Mouse (Mus musculus) lung, embryonic 15.5 days (tissue): ENCODE results near the gene Dao. TPM values are rescaled to one million over a fixed set of nuclear protein-coding genes. Genes with fewer than 3 reads are reported as not detected.

ENCODE experiments used
- ATAC-seq: fragments of 200-750 bp; cut with Nextera tagmentation; 2 replicates; pipeline ENCODE4 v1.8.0; 2017; ENCODE audit warnings: moderate number of reproducible peaks, borderline replicate concordance; ENCODE audit not compliant: low FRiP score, low TSS enrichment; ENCODE audit errors: extremely low read depth
- H3K27ac ChIP-seq: fragments of 300-500 bp; sonication (generic); 2 replicates; pipeline ENCODE4 v1.5.1; 2015; ENCODE audit warnings: moderate library complexity, mild to moderate bottlenecking, inconsistent platforms
- H3K27me3 ChIP-seq: fragments of 300-500 bp; sonication (generic); 2 replicates; pipeline ENCODE4 v1.6.1; 2015; ENCODE audit warnings: inconsistent platforms
- H3K36me3 ChIP-seq: fragments of 300-500 bp; sonication (generic); 2 replicates; pipeline ENCODE4 v1.6.1; 2015; ENCODE audit warnings: inconsistent platforms
- H3K4me1 ChIP-seq: fragments of 300-500 bp; sonication (generic); 2 replicates; pipeline ENCODE4 v1.6.1; 2015; ENCODE audit warnings: inconsistent platforms
- H3K4me2 ChIP-seq: fragments of 300-500 bp; sonication (generic); 2 replicates; pipeline ENCODE4 v1.6.1; 2015; ENCODE audit warnings: inconsistent platforms, mild to moderate bottlenecking, moderate library complexity
- H3K4me3 ChIP-seq: fragments of 300-500 bp; sonication (generic); 2 replicates; pipeline ENCODE4 v1.5.1; 2015; ENCODE audit warnings: mild to moderate bottlenecking, inconsistent platforms
- H3K9ac ChIP-seq: fragments of 300-500 bp; sonication (generic); 2 replicates; pipeline ENCODE4 v1.6.1; 2015; ENCODE audit warnings: inconsistent platforms
- H3K9me3 ChIP-seq: fragments of 300-500 bp; sonication (generic); 2 replicates; pipeline ENCODE4 v1.6.1; 2016; ENCODE audit warnings: inconsistent platforms
- WGBS: fragments of 180-500 bp; shearing (Covaris S2); methylation state at CpG from one replicate; pipeline ENCODE4 v1.1.7; 2015; 5-methylcytosine and 5-hydroxymethylcytosine counted together
- polyA plus RNA-seq: library from polyadenylated mRNA; unstranded; fragments of >200 nt; fragmentation: Nextera tagmentation; extraction: Ambion mirVana; gene quantifications from 2 replicates; pipeline ENCODE4 v1.2.1, GENCODE M21; 2015

Dao gene
- polyA plus RNA-seq, 1 experiment from 2014 or later, result not detected

DNA sequence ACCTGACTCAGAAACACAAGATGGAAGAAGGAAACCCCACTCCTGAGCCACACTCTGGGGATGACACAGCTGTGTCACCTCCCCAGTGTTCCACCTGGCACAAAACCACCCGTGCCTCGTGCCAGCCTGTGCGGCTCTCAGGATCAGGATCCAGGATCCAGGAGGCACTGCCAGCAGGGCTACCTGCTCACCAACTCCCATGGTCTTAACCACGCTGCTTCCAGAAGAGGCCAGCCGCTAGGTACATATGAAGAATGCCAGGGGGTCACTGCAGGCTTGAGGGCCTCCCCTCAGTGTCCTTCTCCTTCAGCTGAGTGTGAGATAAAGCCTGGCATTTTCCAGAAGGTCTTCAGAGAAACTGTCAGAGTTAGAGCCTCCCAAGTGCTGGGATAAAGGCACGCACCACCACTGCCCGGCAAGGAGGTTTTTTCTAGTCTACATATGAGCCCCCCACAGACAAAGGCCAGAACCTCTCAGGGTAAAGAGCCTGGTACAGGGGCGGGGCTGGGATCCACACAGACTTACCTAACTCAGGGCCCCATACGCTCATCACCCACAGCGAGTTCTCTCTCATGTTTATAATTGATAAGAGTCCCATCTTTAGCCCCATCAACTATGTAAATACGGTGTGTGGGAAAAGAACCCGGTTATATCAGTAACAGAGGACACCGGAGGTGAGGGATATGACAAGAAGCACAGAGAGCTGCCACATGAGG, 19.3 kb upstream of the Dao start:
- no peak; the same call in 1 of the 2 replicates for ATAC-seq
- no peak overlapping the region for H3K27ac ChIP-seq
- H3K9me3 ChIP-seq, result no peaks in the 10 kb centered on the region
- H3K27me3 ChIP-seq, result no peaks in the 10 kb centered on the region
- peaks cover 16% of the 10 kb centered on the region for H3K4me1 ChIP-seq
- no peak overlapping the region for H3K4me2 ChIP-seq
- H3K36me3 ChIP-seq, result 0 out of 2 replicates have a peak, but pooled peaks cover 12% of the 10 kb centered on the region
- WGBS, result 71% methylated on average over 13 of the region's 13 CpGs
- no peak overlapping the region for H3K4me3 ChIP-seq
- no peak overlapping the region for H3K9ac ChIP-seq

DNA sequence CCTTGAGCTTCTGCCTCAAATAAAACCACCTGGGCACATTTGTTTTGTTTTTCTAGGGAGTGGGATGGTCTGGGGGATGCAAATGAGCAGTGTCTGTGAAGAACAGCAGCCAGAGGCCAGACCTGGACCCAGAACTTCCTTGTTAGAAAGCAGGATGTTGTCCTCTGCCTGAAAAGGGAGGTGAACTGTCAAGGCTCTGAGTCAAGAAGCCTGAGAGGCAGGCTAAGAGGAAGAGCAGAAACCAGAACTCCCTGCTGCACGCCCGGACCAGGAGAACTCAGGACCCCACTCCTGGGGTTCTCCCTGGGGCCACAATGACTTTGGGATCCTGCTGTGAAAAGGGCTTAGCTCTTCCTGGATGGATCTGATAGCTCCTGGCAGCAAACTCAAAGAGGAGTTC, 17.8 kb upstream of the Dao start:
- ATAC-seq, result no peak
- 63% methylated on average over 2 of the region's 2 CpGs for whole genome bisulfite sequencing
- H3K9ac ChIP-seq, result no peak overlapping the region
- no peak overlapping the region for H3K4me2 ChIP-seq
- no peak overlapping the region for H3K4me3 ChIP-seq
- H3K36me3 ChIP-seq, result 0 out of 2 replicates have a peak, but pooled peaks cover 13% of the 10 kb centered on the region
- H3K27ac ChIP-seq, result peak overlapping the region; percentile 53
- H3K9me3 ChIP-seq, result no peaks in the 10 kb centered on the region
- H3K4me1 ChIP-seq, result peaks cover 25% of the 10 kb centered on the region
- no peaks in the 10 kb centered on the region for H3K27me3 ChIP-seq

DNA sequence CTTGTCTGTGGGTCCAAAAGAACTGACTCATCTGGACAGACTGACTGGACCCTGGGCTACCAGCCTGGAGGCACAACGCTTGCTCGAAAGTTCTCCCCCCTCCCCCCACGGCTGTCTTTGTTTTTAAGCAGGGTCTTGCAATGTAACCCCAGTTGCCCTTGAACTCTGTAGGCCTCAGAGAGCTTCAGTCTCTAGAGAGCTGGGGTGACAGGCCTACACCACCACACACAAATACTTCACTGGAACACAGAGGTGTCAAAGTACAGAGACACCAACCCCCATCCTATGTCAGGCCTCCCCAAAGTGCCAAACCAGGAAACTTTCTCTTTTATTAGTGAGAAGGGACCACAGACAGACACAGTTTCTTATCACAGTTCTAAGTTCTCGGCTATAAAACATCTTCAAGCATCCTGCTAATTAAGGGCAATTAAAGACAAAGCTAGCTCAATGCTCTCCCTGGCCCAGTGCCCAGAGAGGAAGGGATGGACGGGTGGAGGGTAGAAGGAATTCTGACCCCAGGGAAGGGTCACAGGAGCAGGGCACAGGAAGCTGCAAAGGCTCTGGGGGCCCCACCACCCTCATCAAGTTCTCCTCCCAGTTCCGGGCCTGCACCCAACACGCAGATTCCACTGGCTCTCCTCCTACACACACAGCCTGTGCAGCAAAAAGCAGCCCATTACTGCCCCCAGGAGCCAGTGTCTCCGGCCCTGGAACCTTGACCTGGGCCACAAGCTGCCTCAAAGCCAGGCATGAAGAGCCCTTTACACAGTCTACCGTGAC, 17.1 kb upstream of the Dao start:
- no peak for ATAC-seq
- Histone ChIP-seq H3K4me3 (no peak overlapping the region), H3K9me3 (no peaks in the 10 kb centered on the region), H3K27ac (peak overlapping the region; percentile 53), H3K27me3 (no peaks in the 10 kb centered on the region), H3K36me3 (0 out of 2 replicates have a peak, but pooled peaks cover 13% of the 10 kb centered on the region), H3K4me1 (peaks cover 32% of the 10 kb centered on the region), H3K4me2 (no peak overlapping the region), H3K9ac (0 out of 2 replicates have a peak overlapping the region, but pooled peaks have one; percentile 7)
- WGBS, result 31% methylated on average over 9 of the region's 9 CpGs

DNA sequence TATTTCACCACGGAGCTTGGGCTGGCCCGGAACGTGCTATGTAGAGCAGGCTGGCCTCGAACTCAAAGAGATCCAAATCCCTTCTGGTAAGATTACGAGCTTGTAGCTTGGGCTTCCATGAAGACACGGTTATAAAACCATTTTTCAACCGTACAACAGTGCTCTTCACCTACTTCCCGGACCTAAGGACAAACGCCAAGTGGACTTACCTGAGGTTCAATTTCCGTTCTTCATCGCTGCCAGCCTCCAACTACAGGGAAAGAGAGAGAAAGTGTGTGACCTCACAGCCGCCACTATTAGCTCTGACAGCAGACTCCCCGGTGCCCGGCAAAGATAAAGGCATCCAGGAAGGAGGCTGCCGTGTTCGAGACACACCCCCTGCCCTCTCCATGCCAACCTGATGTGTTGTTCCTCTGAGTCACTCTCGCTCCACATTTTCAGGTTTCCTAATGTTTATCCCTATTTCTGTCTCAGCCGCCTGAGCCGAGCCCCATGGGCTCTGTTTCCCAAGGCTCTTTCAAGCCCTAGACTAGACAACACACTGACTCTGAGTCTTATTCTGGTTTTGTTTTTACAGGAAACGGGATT, 14.0 kb upstream of the Dao start:
- H3K9ac ChIP-seq, result no peak overlapping the region
- no peak overlapping the region for H3K4me2 ChIP-seq
- no peak overlapping the region for H3K4me3 ChIP-seq
- no peak overlapping the region for H3K27ac ChIP-seq
- H3K27me3 ChIP-seq, result no peaks in the 10 kb centered on the region
- no peaks in the 10 kb centered on the region for H3K9me3 ChIP-seq
- 0 out of 2 replicates have a peak, but pooled peaks cover 7% of the 10 kb centered on the region for H3K36me3 ChIP-seq
- peaks cover 53% of the 10 kb centered on the region for H3K4me1 ChIP-seq
- ATAC-seq, result no peak
- 73% methylated on average over 20 of the region's 20 CpGs for WGBS

DNA sequence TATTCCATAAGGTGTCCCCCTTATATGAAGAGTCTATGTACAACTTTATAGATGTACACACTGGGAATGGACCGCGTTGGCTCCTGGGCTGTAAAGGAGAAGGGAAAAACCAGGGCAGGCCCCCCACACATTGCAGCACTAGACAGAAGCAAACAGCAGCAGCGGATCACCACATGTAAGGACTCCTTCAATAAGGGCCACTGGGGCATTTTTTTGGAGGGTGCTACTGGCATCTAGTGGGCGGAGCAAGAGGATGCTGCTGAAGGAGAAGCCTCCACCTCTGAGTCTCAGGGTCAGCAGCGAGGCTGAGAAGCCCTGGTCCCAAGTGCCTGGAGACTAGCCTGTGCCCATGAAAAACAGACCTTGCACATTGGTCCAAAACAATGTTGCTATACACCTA, 12.9 kb upstream of the Dao start:
- 91% methylated on average over 5 of the region's 5 CpGs for WGBS
- no peak overlapping the region for H3K9ac ChIP-seq
- H3K9me3 ChIP-seq, result no peaks in the 10 kb centered on the region
- H3K27me3 ChIP-seq, result no peaks in the 10 kb centered on the region
- peaks cover 52% of the 10 kb centered on the region for H3K4me1 ChIP-seq
- H3K4me3 ChIP-seq, result no peak overlapping the region
- H3K36me3 ChIP-seq, result 0 out of 2 replicates have a peak, but pooled peaks cover 7% of the 10 kb centered on the region
- H3K4me2 ChIP-seq, result no peak overlapping the region
- no peak overlapping the region for H3K27ac ChIP-seq
- ATAC-seq, result no peak

DNA sequence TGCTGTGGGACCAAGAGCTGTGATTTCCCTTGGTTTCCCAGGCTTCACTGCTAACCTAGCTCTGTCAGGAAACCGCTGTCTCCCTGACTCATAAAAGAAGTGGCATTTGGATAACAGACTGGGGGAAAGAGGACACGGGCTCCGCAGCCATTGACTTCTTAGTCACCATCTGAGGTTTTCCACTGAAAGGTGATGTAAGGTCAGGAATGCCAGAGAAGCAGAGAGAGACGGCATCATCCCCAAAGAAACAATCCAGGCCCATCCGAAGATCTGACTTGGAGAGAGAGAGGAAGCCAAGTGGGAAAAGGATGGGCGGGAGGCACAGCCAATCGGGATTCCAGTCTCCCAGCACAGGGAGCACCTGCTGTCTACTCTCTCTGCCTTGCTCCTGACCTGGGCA, 12.4 kb upstream of the Dao start:
- Histone ChIP-seq H3K4me1 (peaks cover 49% of the 10 kb centered on the region), H3K27me3 (no peaks in the 10 kb centered on the region), H3K9ac (no peak overlapping the region), H3K27ac (no peak overlapping the region), H3K4me3 (no peak overlapping the region), H3K4me2 (no peak overlapping the region), H3K9me3 (no peaks in the 10 kb centered on the region), H3K36me3 (0 out of 2 replicates have a peak, but pooled peaks cover 7% of the 10 kb centered on the region)
- no peak for ATAC-seq
- WGBS, result 70% methylated on average over 7 of the region's 7 CpGs

DNA sequence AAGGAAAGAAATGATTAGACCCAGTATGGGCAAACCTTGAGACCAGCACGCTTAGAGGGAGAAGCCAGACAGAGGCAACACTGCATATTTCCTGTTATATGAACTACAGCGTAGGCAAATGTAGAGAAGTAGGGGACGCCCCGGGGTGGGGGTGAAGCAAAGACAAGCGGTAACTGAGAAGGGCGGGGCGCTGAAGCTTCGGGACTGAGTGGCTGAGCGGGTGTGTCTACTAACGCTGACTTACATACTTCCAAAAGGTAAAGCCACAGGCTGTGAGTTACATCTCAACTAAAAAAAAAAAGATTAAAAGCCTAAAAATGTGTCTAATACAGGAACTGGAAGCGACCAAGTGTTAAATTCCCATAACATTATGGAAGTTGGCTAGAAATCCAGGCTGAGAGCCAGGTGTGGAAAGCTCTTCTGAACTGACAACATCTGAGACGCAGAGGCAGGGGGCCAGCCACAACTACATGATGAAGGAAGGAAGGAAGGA, 11.1 kb upstream of the Dao start:
- Histone ChIP-seq H3K4me3 (peak overlapping the region; percentile 86), H3K27ac (peak overlapping the region; percentile 86), H3K4me2 (peak overlapping the region; percentile 90), H3K27me3 (no peaks in the 10 kb centered on the region), H3K9ac (peak overlapping the region; percentile 77), H3K4me1 (peaks cover 42% of the 10 kb centered on the region), H3K36me3 (0 out of 2 replicates have a peak, but pooled peaks cover 7% of the 10 kb centered on the region), H3K9me3 (no peaks in the 10 kb centered on the region)
- WGBS, result 5% methylated on average over 12 of the region's 12 CpGs
- ATAC-seq, result no peak

DNA sequence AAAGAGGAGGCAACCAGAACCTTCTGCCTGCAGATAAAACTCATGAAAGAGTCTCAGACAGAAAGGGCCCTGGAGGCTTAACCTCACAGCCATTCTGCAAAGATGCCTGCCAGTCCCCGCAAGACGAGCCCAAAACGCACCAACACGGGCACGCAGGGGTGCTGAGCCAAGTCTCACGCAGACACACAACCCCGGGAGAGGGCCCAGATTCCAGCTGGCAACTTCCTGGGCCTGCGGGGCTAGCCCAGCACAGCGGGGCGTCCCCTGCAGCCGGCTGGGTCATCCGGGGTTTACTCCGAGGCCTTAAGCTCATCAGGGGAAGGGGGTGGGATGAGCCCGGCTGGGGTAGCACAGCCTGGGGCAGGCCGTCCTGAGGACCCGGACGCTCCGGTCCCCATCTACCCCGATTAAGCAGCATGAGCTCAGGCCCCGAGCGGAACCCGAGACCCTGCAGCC, 10.4 kb upstream of the Dao start:
- H3K36me3 ChIP-seq, result 0 out of 2 replicates have a peak, but pooled peaks cover 7% of the 10 kb centered on the region
- H3K9ac ChIP-seq, result peak overlapping the region; percentile 77
- peak overlapping the region; percentile 90 for H3K4me2 ChIP-seq
- H3K9me3 ChIP-seq, result no peaks in the 10 kb centered on the region
- ATAC-seq, result peak; percentile 71
- peak overlapping the region; percentile 86 for H3K27ac ChIP-seq
- peaks cover 42% of the 10 kb centered on the region for H3K4me1 ChIP-seq
- no peaks in the 10 kb centered on the region for H3K27me3 ChIP-seq
- H3K4me3 ChIP-seq, result peak overlapping the region; percentile 86
- under 1% methylated on average over 22 of the region's 22 CpGs for WGBS

DNA sequence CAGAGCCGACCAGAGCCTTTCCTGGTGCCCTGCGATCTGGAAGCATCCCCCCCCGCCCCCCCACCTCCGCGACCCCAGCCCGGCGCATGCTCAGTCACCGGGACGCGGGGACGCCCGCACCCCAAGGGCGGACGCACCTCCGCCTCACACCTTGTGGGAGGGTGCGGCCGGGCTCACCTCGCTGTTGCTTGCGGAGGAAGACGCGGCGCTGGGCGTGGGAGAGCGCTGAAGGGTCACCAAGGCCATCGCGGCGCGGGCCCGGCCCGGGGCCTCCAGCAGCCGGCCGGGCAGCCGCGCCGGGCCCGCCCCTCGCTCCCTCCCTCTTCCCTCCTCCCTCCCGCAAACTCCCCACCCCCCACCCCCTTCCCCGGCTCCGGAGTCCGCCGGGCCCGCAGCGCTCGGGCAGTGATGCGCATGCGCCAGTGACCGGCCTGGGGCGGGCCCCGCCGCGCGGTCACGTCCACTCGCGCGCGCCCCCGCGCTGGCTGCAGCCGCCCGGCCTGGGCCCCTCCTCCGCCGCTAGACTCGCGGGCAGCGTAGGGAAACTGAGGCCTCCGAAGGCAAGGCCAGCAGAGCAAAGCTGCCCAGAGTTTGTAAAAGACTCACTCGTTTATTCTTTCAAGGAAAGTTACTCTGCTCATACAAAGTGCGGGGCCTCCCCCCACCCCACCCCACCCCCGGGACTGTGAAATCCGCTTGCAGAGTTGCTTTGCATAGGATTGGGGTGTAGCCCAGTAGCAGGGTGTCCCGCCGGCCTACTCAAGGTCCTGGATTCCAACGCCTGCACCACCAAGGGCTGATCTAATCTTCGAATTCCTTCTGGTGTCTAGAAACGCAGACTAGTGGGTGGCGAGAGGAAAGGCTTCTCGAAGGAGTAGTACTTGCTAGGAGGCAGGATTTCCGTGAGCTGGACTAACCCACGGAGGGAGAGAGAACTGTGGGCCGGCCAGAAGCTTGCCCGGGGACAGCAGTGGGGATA, 9.7 kb upstream of the Dao start, which contains the start of gene Ssh1:
Gene Ssh1 (minus strand): TSS at position 408 of the 979 bp plus-strand sequence.
- peak within 1 kb of the TSS; percentile 90 for H3K4me2 ChIP-seq
- 1% methylated on average over 83 of the region's 83 CpGs for WGBS
- peaks cover 42% of the 10 kb centered on the region for H3K4me1 ChIP-seq
- H3K9ac ChIP-seq, result peak within 1 kb of the TSS; percentile 77
- H3K4me3 ChIP-seq, result peak within 1 kb of the TSS; percentile 86
- peak within 1 kb of the TSS; percentile 86 for H3K27ac ChIP-seq
- no peaks in the 10 kb centered on the region for H3K9me3 ChIP-seq
- peak; percentile 88 for ATAC-seq
- no peaks in the 10 kb centered on the region for H3K27me3 ChIP-seq
- 0 out of 2 replicates have a peak, but pooled peaks cover 5% of the 10 kb centered on the region for H3K36me3 ChIP-seq

DNA sequence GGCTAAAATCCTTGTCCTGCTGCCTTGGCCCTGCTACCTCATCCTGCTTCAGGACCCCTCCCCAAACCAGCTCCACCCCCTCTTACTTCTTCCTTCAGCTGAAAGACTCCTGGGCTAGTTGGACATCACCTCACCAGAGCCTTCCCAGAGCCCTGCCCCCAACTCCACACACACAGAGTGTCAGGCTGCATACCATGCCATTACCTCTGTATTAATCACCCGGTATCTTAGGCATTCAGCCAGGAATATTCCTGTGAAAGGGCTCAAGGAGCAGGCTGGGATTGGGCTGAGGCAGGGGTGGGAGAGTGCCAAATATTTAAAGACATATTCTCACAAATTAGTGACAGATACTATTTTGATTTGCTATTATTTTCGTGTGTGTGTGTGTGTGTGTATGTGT, 7.0 kb upstream of the Dao start:
- H3K4me3 ChIP-seq, result no peak overlapping the region
- H3K27me3 ChIP-seq, result no peaks in the 10 kb centered on the region
- peaks cover 26% of the 10 kb centered on the region for H3K4me1 ChIP-seq
- no peak overlapping the region for H3K4me2 ChIP-seq
- H3K36me3 ChIP-seq, result no peaks in the 10 kb centered on the region
- 22% methylated on average over 2 of the region's 2 CpGs for WGBS
- H3K27ac ChIP-seq, result no peak overlapping the region
- no peak overlapping the region for H3K9ac ChIP-seq
- no peak for ATAC-seq
- no peaks in the 10 kb centered on the region for H3K9me3 ChIP-seq

DNA sequence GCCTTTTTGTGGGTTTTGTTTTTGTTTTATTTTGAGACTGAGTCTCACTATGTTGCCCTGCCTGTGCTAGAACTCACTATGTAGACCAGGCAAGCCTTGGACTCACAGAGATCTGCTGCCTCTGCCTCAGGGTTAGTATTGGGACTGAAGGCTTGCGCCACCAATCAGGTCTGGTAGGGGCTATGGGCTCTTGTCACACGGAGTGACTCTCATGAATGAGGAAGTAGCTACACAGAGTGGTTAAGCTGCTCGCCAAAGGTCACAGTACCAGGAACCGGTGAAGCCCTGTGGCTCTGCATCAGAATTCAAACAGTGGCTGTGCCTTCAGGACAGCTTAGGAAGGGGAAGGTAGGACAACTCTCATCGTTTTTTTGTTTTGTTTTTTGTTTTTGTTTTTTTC, 4.1 kb upstream of the Dao start:
- Histone ChIP-seq H3K27me3 (no peaks in the 10 kb centered on the region), H3K4me1 (peaks cover 7% of the 10 kb centered on the region), H3K4me2 (no peak overlapping the region), H3K9me3 (no peaks in the 10 kb centered on the region), H3K4me3 (no peak overlapping the region), H3K27ac (no peak overlapping the region), H3K9ac (no peak overlapping the region), H3K36me3 (no peaks in the 10 kb centered on the region)
- ATAC-seq, result no peak
- 39% methylated on average over 5 of the region's 5 CpGs for WGBS
